Mouse (Mus musculus): Measurements from ENCODE around the gene Hadha.

- TF ChIP-seq GATA1 (IDR thresholded peaks at IDR 0.05; ENCODE audit: borderline replicate concordance, low read length) (no peak), FLI1 (IDR thresholded peaks at IDR 0.05; ENCODE audit: low read length) (no peak)
These were observed 6.9 kb upstream of the Hadha start for GRCm38 (mm10) chr5:30161836-30162235.

Measured in megakaryocyte, embryonic 14.5 days (primary cell).